Mouse (Mus musculus): ENCODE measurements around the gene Cep170b.
A peak's percentile ranks its signal among the peaks of the same experiment; 100 is the strongest.

Gene Cep170b

GRCm38 (mm10) chr12:112764991-112765390 lies 44.7 kb downstream of the Cep170b start:
- DNase-seq = no peak

- DNase-seq = no peak
These were observed 46.3 kb downstream of the Cep170b start for GRCm38 (mm10) chr12:112766586-112766985.

GRCm38 (mm10) chr12:112767036-112767890 lies 47.0 kb downstream of the Cep170b start:
- peak; percentile 50 to 53 for DNase-seq

GRCm38 (mm10) chr12:112768166-112768565 lies 47.9 kb downstream of the Cep170b start:
- no peak for DNase-seq

- DNase-seq = peak in 1 of 2 experiments; percentile 36
These were observed 48.8 kb downstream of the Cep170b start for GRCm38 (mm10) chr12:112769031-112769430.

GRCm38 (mm10) chr12:112769751-112770150 lies 49.5 kb downstream of the Cep170b start:
- DNase-seq = no peak

- no peak for DNase-seq
These were observed 50.1 kb downstream of the Cep170b start for GRCm38 (mm10) chr12:112770396-112770795.

- no peak for DNase-seq
These were observed 52.1 kb downstream of the Cep170b start for GRCm38 (mm10) chr12:112772306-112772705.

- no peak for DNase-seq
These were observed 53.1 kb downstream of the Cep170b start for GRCm38 (mm10) chr12:112773366-112773765.

- no peak for DNase-seq
These were observed 53.8 kb downstream of the Cep170b start for GRCm38 (mm10) chr12:112774026-112774425.

- DNase-seq = no peak
These were observed 54.2 kb downstream of the Cep170b start for GRCm38 (mm10) chr12:112774481-112774880.

- no peak for DNase-seq
These were observed 70.8 kb downstream of the Cep170b start for GRCm38 (mm10) chr12:112791026-112791425.

- DNase-seq = peak; percentile 66 to 74
These were observed 73.5 kb downstream of the Cep170b start for GRCm38 (mm10) chr12:112793601-112794355.

- no peak for DNase-seq
These were observed 74.1 kb downstream of the Cep170b start for GRCm38 (mm10) chr12:112794356-112794816.

GRCm38 (mm10) chr12:112794998-112795397 lies 74.7 kb downstream of the Cep170b start:
- DNase-seq = no peak

GRCm38 (mm10) chr12:112795466-112796104 lies 75.3 kb downstream of the Cep170b start:
- DNase-seq = no peak

Measured in cerebellum, postnatal 14 days (tissue).